In the genomic region with DNA sequence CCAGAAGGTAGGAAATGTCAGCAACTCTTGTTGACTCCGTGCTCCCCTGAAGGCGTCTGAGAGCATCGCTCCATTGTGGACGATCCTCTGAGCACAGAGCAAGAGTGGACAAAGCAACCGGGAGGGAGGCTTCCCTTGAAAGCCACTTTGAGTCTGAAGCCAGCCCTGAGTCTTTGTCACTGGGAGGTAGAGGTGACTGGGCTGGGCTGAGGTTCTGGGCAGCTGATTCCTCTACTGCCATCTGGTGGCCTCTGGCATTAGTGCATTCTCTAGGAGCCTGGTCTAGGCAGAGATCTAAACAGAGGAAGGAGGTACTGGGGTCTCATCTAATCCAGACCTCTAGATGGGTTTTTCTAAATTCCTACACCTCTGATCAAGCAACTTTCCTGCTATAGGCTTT, we compare ENCODE assay signal across 9 mouse cellular contexts. TPM values are rescaled to one million over a fixed set of nuclear protein-coding genes. Genes with fewer than 3 reads are reported as not detected.
DNase-seq lines count a peak whose midpoint lies in the region; ATAC-seq and TF ChIP-seq lines count a peak whose summit lies in the region.
"Had no signal": no experiment of that assay in that cellular context is flagged by ENCODE, and none has a peak within 500 bp of the region (broad histone marks: within the 10 kb centered on the region; RNA-seq: fewer than 3 reads in every experiment).

No protein-coding gene starts in this region.

- H3K36me3 ChIP-seq in forebrain, embryonic 11.5 days (ENCODE audit: control insufficient read depth, insufficient read depth, low read length) = no peaks in the 10 kb centered on the region
- H3K36me3 ChIP-seq: heart, embryonic 13.5 days had no signal

- no peak overlapping the region for H3K4me3 ChIP-seq in forebrain, embryonic 11.5 days (ENCODE audit: low read depth, low read length)
- no peak overlapping the region for H3K4me3 ChIP-seq in lung, adult 2 months (replicated peaks; ENCODE audit: extremely low read depth, low read depth, low read length)
- H3K4me3 ChIP-seq in olfactory bulb, adult 2 months (ENCODE audit: insufficient read depth, low read depth, low read length) = no peak overlapping the region
- H3K4me3 ChIP-seq: heart, embryonic 13.5 days had no signal

- peak; percentile 85 for TF ChIP-seq CTCF in lung, adult 2 months (IDR thresholded peaks at IDR 0.05; ENCODE audit: insufficient read depth, low read length)
- TF ChIP-seq CTCF in olfactory bulb, adult 2 months (IDR thresholded peaks at IDR 0.05; ENCODE audit: insufficient read depth, low read depth, low read length) = peak; percentile 50; the same call in 1 of the 2 replicates

- H3K27me3 ChIP-seq in forebrain, embryonic 11.5 days (ENCODE audit: control insufficient read depth, insufficient read depth, low read length) = no peaks in the 10 kb centered on the region

- no peak overlapping the region for H3K9ac ChIP-seq in forebrain, embryonic 11.5 days (ENCODE audit: low read length)
- H3K9ac ChIP-seq: heart, embryonic 13.5 days had no signal

- intact Hi-C loops in heart, postnatal 14 days (cut with DNase I) = loop anchor here (1.0 to 5.0 kb wide), 2 partner anchors 144 to 163 kb away; no protein-coding TSS in a partner anchor

- no peaks in the 10 kb centered on the region for H3K9me3 ChIP-seq in forebrain, embryonic 11.5 days (ENCODE audit: control insufficient read depth, low read length)
- H3K9me3 ChIP-seq: heart, embryonic 13.5 days had no signal

- H3K4me1 ChIP-seq in forebrain, embryonic 11.5 days (replicated peaks; ENCODE audit: control insufficient read depth, insufficient read depth, low read length) = peaks cover 27% of the 10 kb centered on the region
- H3K4me1 ChIP-seq in lung, adult 2 months (ENCODE audit: control insufficient read depth, insufficient read depth, low read length) = no peaks in the 10 kb centered on the region; the same call in 1 of the 2 replicates
- H3K4me1 ChIP-seq in olfactory bulb, adult 2 months (ENCODE audit: control insufficient read depth, insufficient read depth, low read length) = peaks cover 7% of the 10 kb centered on the region

- ATAC-seq in forebrain, embryonic 11.5 days (replicated peaks; ENCODE audit: low FRiP score) = peak; percentile 37

- 4% methylated on average over 5 of the region's 5 CpGs for WGBS in forebrain, embryonic 11.5 days
- WGBS in lung, adult 2 months = 10% methylated on average over 5 of the region's 5 CpGs
- WGBS in olfactory bulb, adult 2 months = 10% methylated on average over 5 of the region's 5 CpGs

- no peak for TF ChIP-seq POLR2A in lung, adult 2 months (IDR thresholded peaks at IDR 0.05; ENCODE audit: borderline replicate concordance, extremely low read depth, low read depth, low read length)
- no peak for TF ChIP-seq POLR2A in olfactory bulb, adult 2 months (IDR thresholded peaks at IDR 0.05; ENCODE audit: insufficient read depth, low read depth, low read length)

- peak; percentile 81 for DNase-seq in ES-CJ7 (ENCODE audit: low read depth, low spot score)
- peak; percentile 35 for DNase-seq in c-Kit-negative CD71-positive TER-119-positive erythroid progenitor cells, embryonic 14.5 days (ENCODE audit: low read depth, low spot score)
- DNase-seq in forebrain, embryonic 11.5 days (ENCODE audit: low spot score) = peak; percentile 92
- peak; percentile 79 to 88 for DNase-seq in heart, postnatal 14 days
- DNase-seq in kidney, postnatal 4 days = peak; percentile 89 to 90
- DNase-seq in lung, adult 2 months = peak; percentile 69
- peak; percentile 88 for DNase-seq in thymus, postnatal 0 days (ENCODE audit: low spot score)

- no peak overlapping the region for H3K4me2 ChIP-seq in forebrain, embryonic 11.5 days (ENCODE audit: low read depth, low read length, severe bottlenecking)
- H3K4me2 ChIP-seq: heart, embryonic 13.5 days had no signal

- H3K27ac ChIP-seq in forebrain, embryonic 11.5 days (ENCODE audit: low read depth, low read length) = no peak overlapping the region
- no peak overlapping the region for H3K27ac ChIP-seq in olfactory bulb, adult 2 months (ENCODE audit: insufficient read depth, low read depth, low read length)
- H3K27ac ChIP-seq: heart, embryonic 13.5 days had no signal

RNA-seq across cellular contexts. Expression of a gene that starts 5.3 kb away (rescaled TPM):
- polyA plus RNA-seq in forebrain, embryonic 11.5 days (2014; fragmentation: Nextera tagmentation; extraction: Ambion mirVana) = 35.8 and 36.9 TPM in 2 replicates
- 1 to 10 TPM in 1 of 2 experiments, under 1 TPM in 1; 0.81 to 1.1 TPM for total RNA-seq in heart, postnatal 14 days (2021)
- polyA plus RNA-seq in lung, adult 2 months (2012; rRNA removed) = 4.6 and 6.8 TPM in 2 replicates
- not detected in 2 replicates for polyA plus RNA-seq in olfactory bulb, adult 2 months (2012; ENCODE audit: insufficient read depth, insufficient read length, low replicate concordance, missing spikeins)
- polyA plus RNA-seq in thymus, postnatal 0 days (2015; fragmentation: Nextera tagmentation; extraction: Ambion mirVana) = 2.6 and 3.3 TPM in 2 replicates

RNA-seq across cellular contexts. Expression of a gene that starts 44.9 kb away (rescaled TPM):
- 19.7 and 21.1 TPM in 2 replicates for polyA plus RNA-seq in forebrain, embryonic 11.5 days (2014; fragmentation: Nextera tagmentation; extraction: Ambion mirVana)
- 10 to 100 TPM; 41.6 to 44.7 TPM for total RNA-seq in heart, postnatal 14 days (2021)
- 65.1 and 67.3 TPM in 2 replicates for polyA plus RNA-seq in lung, adult 2 months (2012; rRNA removed)
- polyA plus RNA-seq in olfactory bulb, adult 2 months (2012; ENCODE audit: insufficient read depth, insufficient read length, low replicate concordance, missing spikeins) = not detected in 2 replicates
- polyA plus RNA-seq in thymus, postnatal 0 days (2015; fragmentation: Nextera tagmentation; extraction: Ambion mirVana) = 124 and 132 TPM in 2 replicates

RNA-seq across cellular contexts. Expression of a gene that starts 51.8 kb away (rescaled TPM):
- 10.0 and 10.7 TPM in 2 replicates for polyA plus RNA-seq in forebrain, embryonic 11.5 days (2014; fragmentation: Nextera tagmentation; extraction: Ambion mirVana)
- total RNA-seq in heart, postnatal 14 days (2021) = 10 to 100 TPM; 34.9 to 36.4 TPM
- 74.2 and 84.9 TPM in 2 replicates for polyA plus RNA-seq in lung, adult 2 months (2012; rRNA removed)
- not detected in 2 replicates for polyA plus RNA-seq in olfactory bulb, adult 2 months (2012; ENCODE audit: insufficient read depth, insufficient read length, low replicate concordance, missing spikeins)
- 75.3 and 77.9 TPM in 2 replicates for polyA plus RNA-seq in thymus, postnatal 0 days (2015; fragmentation: Nextera tagmentation; extraction: Ambion mirVana)

RNA-seq across cellular contexts. Expression of a gene that starts 57.5 kb away (rescaled TPM):
- 8.2 and 11.3 TPM in 2 replicates for polyA plus RNA-seq in forebrain, embryonic 11.5 days (2014; fragmentation: Nextera tagmentation; extraction: Ambion mirVana)
- 10 to 100 TPM; 39.1 to 41.5 TPM for total RNA-seq in heart, postnatal 14 days (2021)
- polyA plus RNA-seq in lung, adult 2 months (2012; rRNA removed) = 43.6 and 58.0 TPM in 2 replicates
- polyA plus RNA-seq in olfactory bulb, adult 2 months (2012; ENCODE audit: insufficient read depth, insufficient read length, low replicate concordance, missing spikeins) = not detected in 2 replicates
- 98.7 and 110 TPM in 2 replicates for polyA plus RNA-seq in thymus, postnatal 0 days (2015; fragmentation: Nextera tagmentation; extraction: Ambion mirVana)

Comparison
In these comparisons a context has a peak if more than half of its experiments do, and no peak if none do; other contexts are left out.
1. DNase-seq: peak in every context shown above with its lines; median percentile 92 in forebrain, embryonic 11.5 days; 90 in kidney, postnatal 4 days; 88 in thymus, postnatal 0 days; 84 in heart, postnatal 14 days; 81 in ES-CJ7; 69 in lung, adult 2 months; 35 in c-Kit-negative CD71-positive TER-119-positive erythroid progenitor cells, embryonic 14.5 days.
2. RNA of a gene that starts 51.8 kb away (polyA plus RNA-seq): 75.3 to 77.9 TPM in thymus, postnatal 0 days, 74.2 to 84.9 TPM in lung, adult 2 months and 10.0 to 10.7 TPM in forebrain, embryonic 11.5 days; not detected in olfactory bulb, adult 2 months; every median in the first group is over 10 times any median in the second.